Mouse (Mus musculus) lung, postnatal 0 days (tissue): Measurements from ENCODE around the gene Ttll11.

ENCODE experiments used
- CTCF ChIP-seq: IDR thresholded peaks from 2 replicates; pipeline ENCODE4 v1.5.1; 2016; ENCODE audit warnings: antibody characterized with exemption, mild to moderate bottlenecking
- EP300 ChIP-seq: IDR thresholded peaks from 2 replicates; pipeline ENCODE4 v1.6.1; 2016; ENCODE audit warnings: antibody characterized with exemption, mild to moderate bottlenecking, control low read depth

DNA sequence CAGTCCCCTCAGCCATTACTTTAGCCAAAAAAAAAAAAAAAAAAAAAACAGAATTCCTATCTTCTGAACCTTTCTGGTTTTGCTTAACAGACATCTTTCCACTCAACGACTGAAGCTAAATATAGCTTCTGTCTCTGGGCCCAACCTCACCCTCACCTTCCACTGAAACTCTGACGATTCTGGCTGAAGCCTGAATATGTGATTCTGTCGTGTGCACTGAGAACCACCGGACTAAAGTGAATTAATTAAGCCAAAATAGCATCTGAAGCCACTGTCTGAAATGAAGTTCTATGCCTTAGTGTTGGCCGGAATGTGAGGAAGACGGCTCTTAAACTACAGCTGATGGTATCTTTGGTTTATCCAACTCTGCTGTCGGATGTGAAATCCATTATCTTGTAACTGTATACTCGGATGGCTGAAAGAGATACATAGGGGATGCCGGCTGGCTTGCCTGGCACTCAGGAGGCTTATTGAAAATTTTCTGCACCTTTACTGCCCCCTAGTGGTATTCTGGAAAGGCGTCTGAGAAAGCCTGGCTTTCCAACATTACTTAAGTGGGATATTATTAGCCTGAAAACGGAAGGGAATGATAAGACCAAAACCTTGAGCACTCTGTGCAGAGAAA lies 73.4 kb downstream of the Ttll11 start:
- TF ChIP-seq CTCF (peak; percentile 84), EP300 (peak; percentile 52; the same call in 1 of the 2 replicates)
